Mouse (Mus musculus) lung, postnatal 4 days (tissue): ENCODE data around the gene Tdrd7.

ENCODE experiments used
- DNase-seq, 2 experiments: peaks; one replicate each; pipeline ENCODE4 v3.0.0; 2021

Tdrd7 gene

GRCm38 (mm10) chr4:46043361-46043760, 78.2 kb downstream of the Tdrd7 start:
- DNase-seq: no peak

GRCm38 (mm10) chr4:46047971-46048370, 82.8 kb downstream of the Tdrd7 start:
- DNase-seq: no peak

GRCm38 (mm10) chr4:46048418-46048817, 83.3 kb downstream of the Tdrd7 start:
- no peak for DNase-seq

GRCm38 (mm10) chr4:46053323-46054107, 88.4 kb downstream of the Tdrd7 start:
- DNase-seq: no peak

GRCm38 (mm10) chr4:46056163-46056562, 91.0 kb downstream of the Tdrd7 start:
- DNase-seq: no peak

- no peak for DNase-seq
These were observed 96.3 kb downstream of the Tdrd7 start for GRCm38 (mm10) chr4:46061259-46061962.

GRCm38 (mm10) chr4:46063841-46064240, 98.7 kb downstream of the Tdrd7 start:
- DNase-seq: no peak

GRCm38 (mm10) chr4:46064263-46064662, 99.1 kb downstream of the Tdrd7 start:
- DNase-seq: no peak

GRCm38 (mm10) chr4:46064961-46065360, 99.8 kb downstream of the Tdrd7 start:
- DNase-seq: peak; percentile 56 to 74

- peak; percentile 54 to 81 for DNase-seq
These were observed 100.7 kb downstream of the Tdrd7 start for GRCm38 (mm10) chr4:46065695-46066340.

- no peak for DNase-seq
These were observed 102.9 kb downstream of the Tdrd7 start for GRCm38 (mm10) chr4:46068060-46068459.

GRCm38 (mm10) chr4:46068573-46068972, 103.4 kb downstream of the Tdrd7 start:
- DNase-seq: no peak

GRCm38 (mm10) chr4:46069851-46070482, 104.8 kb downstream of the Tdrd7 start:
- DNase-seq: no peak

GRCm38 (mm10) chr4:46072631-46073030, 107.5 kb downstream of the Tdrd7 start:
- DNase-seq: no peak

GRCm38 (mm10) chr4:46073736-46074135, 108.6 kb downstream of the Tdrd7 start:
- peak; percentile 42 to 67 for DNase-seq

- no peak for DNase-seq
These were observed 110.5 kb downstream of the Tdrd7 start for GRCm38 (mm10) chr4:46075664-46076063.

GRCm38 (mm10) chr4:46076892-46077291, 111.8 kb downstream of the Tdrd7 start:
- no peak for DNase-seq

GRCm38 (mm10) chr4:46080261-46080660, 115.1 kb downstream of the Tdrd7 start:
- no peak for DNase-seq

GRCm38 (mm10) chr4:46082555-46082954, 117.4 kb downstream of the Tdrd7 start:
- no peak for DNase-seq
